ENCODE assay signal across 11 mouse cellular contexts in the genomic region with DNA sequence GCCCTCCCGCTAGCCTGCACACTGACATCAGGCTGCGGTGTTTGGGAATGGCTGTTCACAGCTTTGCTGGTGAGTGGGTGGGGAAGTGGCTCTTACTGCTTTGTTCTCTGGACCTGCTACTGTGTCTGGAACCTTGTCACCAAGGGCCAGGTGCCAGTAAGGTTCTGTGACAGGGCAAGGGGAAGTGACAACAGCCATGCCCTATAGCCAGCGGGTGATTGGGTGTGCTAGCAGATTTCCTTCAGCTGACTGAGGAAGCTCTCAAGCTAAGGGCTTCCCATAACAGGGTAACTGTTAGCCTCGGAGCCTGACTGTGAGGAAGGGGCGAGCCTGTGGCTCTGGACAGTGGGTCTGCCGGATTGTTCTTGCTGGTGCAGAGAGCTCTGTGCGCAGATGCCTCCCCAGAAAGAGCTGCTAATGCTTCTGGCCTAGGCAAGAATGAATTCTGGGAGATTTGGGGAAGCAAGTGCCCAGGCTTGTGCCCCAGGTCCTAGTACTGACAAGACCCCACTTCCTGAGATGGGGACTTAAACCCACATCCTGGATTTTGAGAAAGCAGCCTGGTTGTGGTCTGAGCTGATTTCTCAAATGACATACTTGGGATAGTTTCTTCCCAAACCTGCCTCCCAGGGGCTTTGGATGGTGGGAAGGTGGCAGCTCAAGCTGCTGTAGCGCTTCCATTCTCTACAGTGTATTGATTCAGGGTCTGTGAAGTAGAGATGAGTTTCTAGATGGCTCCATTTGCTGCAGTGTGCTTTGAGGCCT. TPM values are rescaled to one million over a fixed set of nuclear protein-coding genes. Genes with fewer than 3 reads are reported as not detected.
A peak's percentile ranks its signal among the peaks of the same experiment; 100 is the strongest.
DNase-seq lines count a peak whose midpoint lies in the region; ATAC-seq and TF ChIP-seq lines count a peak whose summit lies in the region.
"Had no signal": no experiment of that assay in that cellular context is flagged by ENCODE, and none has a peak within 500 bp of the region (broad histone marks: within the 10 kb centered on the region; RNA-seq: fewer than 3 reads in every experiment).

No protein-coding gene starts in this region.

- peak; percentile 23 to 32 for DNase-seq in spleen, adult 18-20 months
- no peak for DNase-seq in spleen, adult 12 weeks (ENCODE audit: low spot score)
- no peak for DNase-seq in adipocyte (ENCODE audit: low spot score)
- no peak for DNase-seq in layer of hippocampus, postnatal 14 days (ENCODE audit: low spot score in 2 of 2)
- no peak for DNase-seq in cerebellum, adult 8-10 months

- peak; percentile 62 for ATAC-seq in megakaryocyte progenitor cell, adult 5-6 weeks (replicated peaks; ENCODE audit: poor library complexity)
- ATAC-seq: intestine, postnatal 0 days; midbrain, embryonic 15.5 days had no signal

- peak overlapping the region; percentile 67 for H3K27ac ChIP-seq in bone marrow, adult 2 months (ENCODE audit: control insufficient read depth, insufficient read depth, low read depth, low read length, poor library complexity)
- H3K27ac ChIP-seq: forebrain, embryonic 12.5 days; midbrain, embryonic 15.5 days; stomach, postnatal 0 days had no signal

- H3K4me1 ChIP-seq in bone marrow, adult 2 months (ENCODE audit: control insufficient read depth, insufficient read depth, low read length) = peaks cover 13% of the 10 kb centered on the region
- H3K4me1 ChIP-seq: forebrain, embryonic 12.5 days; midbrain, embryonic 15.5 days had no signal

- no peak for TF ChIP-seq CTCF in bone marrow, adult 2 months (IDR thresholded peaks at IDR 0.05; ENCODE audit: control insufficient read depth, insufficient read depth, low read length)

- no peak for TF ChIP-seq POLR2A in bone marrow, adult 2 months (IDR thresholded peaks at IDR 0.05; ENCODE audit: borderline replicate concordance, control insufficient read depth, low read depth, low read length)

- H3K4me3 ChIP-seq in bone marrow, adult 2 months (replicated peaks; ENCODE audit: control insufficient read depth, low read depth, low read length) = no peak overlapping the region
- H3K4me3 ChIP-seq: forebrain, embryonic 12.5 days; midbrain, embryonic 15.5 days had no signal

- WGBS in bone marrow, adult 2 months = 41% methylated on average over 8 of the region's 8 CpGs

RNA-seq across cellular contexts. Expression of a gene that starts 29.5 kb away (rescaled TPM):
- polyA plus RNA-seq in bone marrow, adult 2 months (2011; ENCODE audit: insufficient read depth, insufficient read length, low replicate concordance, missing spikeins) = 27.1 and 67.5 TPM in 2 replicates
- 13.0 and 14.7 TPM in 2 replicates for total RNA-seq in megakaryocyte progenitor cell, adult 5-6 weeks (2015)
- total RNA-seq in megakaryocyte progenitor cell, adult 5-6 weeks (2017) = 15.6 and 18.7 TPM in 2 replicates
- total RNA-seq in layer of hippocampus, postnatal 14 days (2021) = 10 to 100 TPM; 65.4 to 66.9 TPM

RNA-seq across cellular contexts. Expression of a gene that starts 45.7 kb away (rescaled TPM):
- polyA plus RNA-seq in bone marrow, adult 2 months (2011; ENCODE audit: insufficient read depth, insufficient read length, low replicate concordance, missing spikeins) = 3.4 and 9.6 TPM in 2 replicates
- 0.76 and 0.96 TPM in 2 replicates for total RNA-seq in megakaryocyte progenitor cell, adult 5-6 weeks (2015)
- total RNA-seq in megakaryocyte progenitor cell, adult 5-6 weeks (2017) = 0.79 and 1.1 TPM in 2 replicates
- total RNA-seq in layer of hippocampus, postnatal 14 days (2021) = 1 to 10 TPM; 2.1 to 3.2 TPM

Comparison
In these comparisons a context has a peak if more than half of its experiments do, and no peak if none do; other contexts are left out.
1. DNase-seq: peak in spleen, adult 18-20 months (2 of 2); none in spleen, adult 12 weeks (single experiment), adipocyte (single experiment), layer of hippocampus, postnatal 14 days (0 of 2) and cerebellum, adult 8-10 months (single experiment).